Mouse (Mus musculus) cerebellum, adult 2 months (tissue): ENCODE data around the gene Ccl6.

Experiments
- CTCF ChIP-seq: fragments of 200-500 bp; IDR thresholded peaks from 2 replicates; pipeline ENCODE4 v1.5.1; 2011; ENCODE audit warnings: low read depth, mild to moderate bottlenecking, control low read depth, low read length, moderate library complexity, borderline replicate concordance; ENCODE audit not compliant: insufficient read depth
- POLR2A ChIP-seq: fragments of 200-500 bp; IDR thresholded peaks from 2 replicates; pipeline ENCODE4 v1.6.1; 2011; ENCODE audit warnings: low read length, control low read depth, borderline replicate concordance; ENCODE audit not compliant: insufficient read depth

GRCm38 (mm10) chr11:83604698-83605097, 11.8 kb upstream of the Ccl6 start:
- TF ChIP-seq POLR2A (no peak), CTCF (no peak)
